Mouse (Mus musculus) olfactory bulb, adult 2 months (tissue): ENCODE results near the gene Tmem273. TPM values are rescaled to one million over a fixed set of nuclear protein-coding genes. Genes with fewer than 3 reads are reported as not detected.

ENCODE experiments used
- H3K27ac ChIP-seq: fragments of 200-500 bp; 2 replicates; pipeline ENCODE4 v1.5.1; 2012; ENCODE audit warnings: low read depth, low read length; ENCODE audit not compliant: insufficient read depth
- H3K4me1 ChIP-seq: fragments of 200-500 bp; 2 replicates; pipeline ENCODE4 v1.6.1; 2012; ENCODE audit warnings: low read length; ENCODE audit not compliant: control insufficient read depth, insufficient read depth
- H3K4me3 ChIP-seq: fragments of 200-500 bp; 2 replicates; pipeline ENCODE4 v1.5.1; 2012; ENCODE audit warnings: mild to moderate bottlenecking, low read depth, low read length, moderate library complexity; ENCODE audit not compliant: insufficient read depth
- CTCF ChIP-seq: fragments of 200-500 bp; IDR thresholded peaks from 2 replicates; pipeline ENCODE4 v1.5.1; 2012; ENCODE audit warnings: low read depth, mild to moderate bottlenecking, low read length, moderate library complexity; ENCODE audit not compliant: insufficient read depth
- POLR2A ChIP-seq: fragments of 200-500 bp; IDR thresholded peaks from 2 replicates; pipeline ENCODE4 v1.6.1; 2012; ENCODE audit warnings: mild to moderate bottlenecking, low read depth, low read length, moderate library complexity; ENCODE audit not compliant: insufficient read depth
- WGBS: fragments of 180-500 bp; shearing (Covaris S2); methylation state at CpG from one replicate; pipeline ENCODE4 v1.1.7; 2018; 5-methylcytosine and 5-hydroxymethylcytosine counted together
- polyA plus RNA-seq: library from polyadenylated mRNA; stranded (reverse); fragments of >200 nt; gene quantifications from 2 replicates; pipeline ENCODE4 v1.2.4, GENCODE M21; 2012; ENCODE audit warnings: low replicate concordance; ENCODE audit not compliant: missing spikeins, insufficient read depth, insufficient read length

The Tmem273 gene
- polyA plus RNA-seq, 1 experiment, result not detected

GRCm38 (mm10) chr14:32854059-32854458 lies 68.3 kb downstream of the Tmem273 start:
- TF ChIP-seq POLR2A (no peak), CTCF (no peak)
- 98% methylated on average over 4 of the region's 4 CpGs for WGBS
- Histone ChIP-seq H3K27ac (no peak overlapping the region), H3K4me3 (no peak overlapping the region), H3K4me1 (peaks cover 3% of the 10 kb centered on the region; the same call in 1 of the 2 replicates)

DNA sequence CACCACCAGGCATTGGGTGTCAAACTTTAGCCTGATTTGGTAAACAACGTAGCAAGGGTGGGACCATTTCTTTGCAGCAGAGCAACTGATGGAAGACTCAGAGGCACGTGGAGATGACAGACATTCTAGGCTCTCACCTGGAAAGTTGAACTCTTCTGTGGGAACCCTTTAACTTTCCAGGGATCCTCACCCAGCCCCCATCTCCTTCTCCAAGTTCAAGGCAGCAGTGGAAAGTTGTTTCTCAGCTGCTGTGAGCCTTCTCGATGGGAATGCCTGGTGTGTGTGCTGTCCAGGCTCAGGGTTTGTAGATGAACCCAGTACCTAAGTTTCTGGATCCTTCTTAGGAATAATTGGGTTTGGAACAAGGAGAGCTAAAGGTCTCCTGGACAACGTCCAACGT lies 70.5 kb downstream of the Tmem273 start:
- Histone ChIP-seq H3K4me1 (peaks cover 7% of the 10 kb centered on the region), H3K27ac (no peak overlapping the region), H3K4me3 (peak overlapping the region; percentile 54; the same call in 1 of the 2 replicates)
- WGBS, result 41% methylated on average over 5 of the region's 5 CpGs
- TF ChIP-seq POLR2A (no peak), CTCF (no peak)

GRCm38 (mm10) chr14:32856681-32857328 lies 71.0 kb downstream of the Tmem273 start, which contains the start of gene Vstm4:
Gene Vstm4 (plus strand): TSS chr14:32856756.
- Histone ChIP-seq H3K27ac (0 out of 2 replicates have a peak within 1 kb of the TSS, but pooled peaks have one; percentile 12), H3K4me3 (peak within 1 kb of the TSS; percentile 54), H3K4me1 (peaks cover 7% of the 10 kb centered on the region)
- WGBS, result 3% methylated on average over 63 of the region's 68 CpGs
- TF ChIP-seq POLR2A, result no peak
- TF ChIP-seq CTCF, result no peak

DNA sequence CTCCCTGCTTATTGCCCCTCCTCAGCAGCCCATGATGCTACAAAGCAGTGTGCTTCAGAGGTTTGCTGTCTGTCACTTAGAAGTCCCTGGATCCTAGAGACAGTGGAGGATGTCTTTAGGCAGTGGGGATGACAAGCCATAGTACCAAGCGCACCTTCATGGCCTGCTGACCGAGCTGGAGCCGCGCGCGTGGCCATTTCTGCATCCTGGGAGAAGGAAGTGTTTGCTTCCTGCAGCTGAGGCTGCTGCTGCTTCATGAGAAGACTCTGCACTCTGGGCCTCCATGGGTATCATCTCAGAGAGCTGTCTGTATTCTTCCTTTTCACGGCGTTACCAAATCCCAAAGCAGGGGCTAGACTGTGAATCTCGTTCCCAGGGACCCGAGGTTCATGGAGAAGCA lies 72.6 kb downstream of the Tmem273 start:
- no peak for TF ChIP-seq CTCF
- no peak for TF ChIP-seq POLR2A
- no peak overlapping the region for H3K27ac ChIP-seq
- whole genome bisulfite sequencing, result 95% methylated on average over 10 of the region's 10 CpGs
- peaks cover 7% of the 10 kb centered on the region for H3K4me1 ChIP-seq
- no peak overlapping the region for H3K4me3 ChIP-seq

- H3K27ac ChIP-seq, result no peak overlapping the region
- no peak overlapping the region for H3K4me3 ChIP-seq
- H3K4me1 ChIP-seq, result peaks cover 7% of the 10 kb centered on the region
- no peak for TF ChIP-seq POLR2A
- no peak for TF ChIP-seq CTCF
- WGBS, result 86% methylated on average over 6 of the region's 6 CpGs
These were observed 73.3 kb downstream of the Tmem273 start for GRCm38 (mm10) chr14:32858941-32859510.

GRCm38 (mm10) chr14:32859831-32860569 lies 74.2 kb downstream of the Tmem273 start:
- WGBS, result 83% methylated on average over 11 of the region's 11 CpGs
- Histone ChIP-seq H3K4me1 (peaks cover 7% of the 10 kb centered on the region), H3K27ac (no peak overlapping the region), H3K4me3 (no peak overlapping the region)
- TF ChIP-seq POLR2A, result no peak
- TF ChIP-seq CTCF, result no peak

DNA sequence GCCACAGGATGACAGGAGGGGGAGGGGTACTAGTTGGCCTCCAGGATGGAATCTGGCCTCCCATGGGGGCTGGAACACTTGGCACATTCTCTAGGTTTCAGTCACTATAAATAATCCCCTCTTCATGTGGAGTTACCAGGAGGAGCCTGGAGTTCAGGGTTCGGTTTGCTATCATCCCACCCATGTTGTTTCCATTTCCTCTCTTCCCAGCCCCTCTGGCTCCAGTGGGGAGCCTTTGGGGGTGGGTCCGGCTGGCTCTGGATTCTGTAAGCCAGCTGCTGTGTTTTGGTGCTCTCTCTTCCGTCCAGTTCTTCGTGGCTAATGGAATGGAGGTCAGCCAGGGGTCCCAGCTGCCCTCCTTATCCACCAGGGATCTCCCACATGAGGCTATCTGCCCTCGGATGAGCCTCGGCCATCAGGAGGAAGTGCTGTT lies 75.4 kb downstream of the Tmem273 start:
- H3K4me1 ChIP-seq, result peaks cover 7% of the 10 kb centered on the region
- 61% methylated on average over 6 of the region's 6 CpGs for WGBS
- no peak overlapping the region for H3K4me3 ChIP-seq
- no peak overlapping the region; the same call in 1 of the 2 replicates for H3K27ac ChIP-seq
- TF ChIP-seq CTCF (no peak), POLR2A (no peak)

- Histone ChIP-seq H3K4me3 (no peak overlapping the region), H3K27ac (no peak overlapping the region; the same call in 1 of the 2 replicates), H3K4me1 (peaks cover 7% of the 10 kb centered on the region)
- no peak for TF ChIP-seq POLR2A
- 82% methylated on average over 2 of the region's 2 CpGs for whole genome bisulfite sequencing
These were observed 75.9 kb downstream of the Tmem273 start for GRCm38 (mm10) chr14:32861656-32862055.

GRCm38 (mm10) chr14:32865331-32865730 lies 79.6 kb downstream of the Tmem273 start:
- H3K27ac ChIP-seq, result no peak overlapping the region
- 86% methylated on average over 3 of the region's 3 CpGs for WGBS
- TF ChIP-seq CTCF (no peak), POLR2A (no peak)
- H3K4me3 ChIP-seq, result no peak overlapping the region
- no peaks in the 10 kb centered on the region; the same call in 1 of the 2 replicates for H3K4me1 ChIP-seq

Other genes starting within 250 kb of the Tmem273 start
- gene Prrxl1, start 186.6 kb upstream of the Tmem273 start, polyA plus RNA-seq, result not detected in 2 replicates
- gene 3425401B19Rik, start 100.7 kb upstream of the Tmem273 start, polyA plus RNA-seq, result not detected in 2 replicates
- gene Fam170b, start 48.0 kb downstream of the Tmem273 start, polyA plus RNA-seq, result not detected in 2 replicates
- not detected in 2 replicates for gene Vstm4, start 70.8 kb downstream of the Tmem273 start, polyA plus RNA-seq
- gene Lrrc18, start 205.4 kb downstream of the Tmem273 start, polyA plus RNA-seq, result not detected in 2 replicates